Mouse (Mus musculus): ENCODE results near the gene Bean1. TPM values are rescaled to one million over a fixed set of nuclear protein-coding genes. Genes with fewer than 3 reads are reported as not detected.

Bean1 gene
- total RNA-seq, 1 experiment, result 0.09 TPM

- Histone ChIP-seq H3K4me3 (ENCODE audit: insufficient read depth in 1 of 2, low read depth in 1 of 2, low read length in 2 of 2, poor library complexity in 1 of 2, severe bottlenecking in 1 of 2) (no peak overlapping the region), H3K27ac (ENCODE audit: insufficient read depth, low read depth, low read length, poor library complexity, severe bottlenecking) (no peak overlapping the region), H3K9ac (ENCODE audit: insufficient read depth, low read depth, low read length, poor library complexity, severe bottlenecking) (no peak overlapping the region), H3K9me3 (ENCODE audit: control insufficient read depth, insufficient read depth, low read depth, low read length) (no peaks in the 10 kb centered on the region), H3K36me3 (ENCODE audit: control insufficient read depth, insufficient read depth, low read length, poor library complexity, severe bottlenecking) (no peaks in the 10 kb centered on the region), H3K4me1 (ENCODE audit: control insufficient read depth in 2 of 2, insufficient read depth in 2 of 2, low read length in 2 of 2, poor library complexity in 1 of 2) (0 out of 4 replicates have a peak, but pooled peaks cover 0 to 2% of the 10 kb centered on the region in 2 experiments)
- in situ Hi-C loops (cut with MboI; ENCODE audit: low sequenced_read_pairs in 2 of 2, unreplicated experiment in 2 of 2), result no loop called here
- DNase-seq (ENCODE audit: low read depth, low spot score), result no peak
- TF ChIP-seq ZNF384 (IDR thresholded peaks at IDR 0.05; ENCODE audit: low read depth, low read length) (no peak), HCFC1 (IDR thresholded peaks at IDR 0.05; ENCODE audit: borderline replicate concordance, insufficient read depth, low read length) (no peak), ZC3H11A (IDR thresholded peaks at IDR 0.05; ENCODE audit: borderline replicate concordance, low read depth, low read length) (no peak), CHD2 (IDR thresholded peaks at IDR 0.05; ENCODE audit: low read depth, low read length) (no peak), MAFK (IDR thresholded peaks at IDR 0.05; ENCODE audit: insufficient read depth, low read depth, low read length) (no peak)
Observed at GRCm38 (mm10) chr8:104144434-104145216, 25.6 kb upstream of the Bean1 start.

GRCm38 (mm10) chr8:104145981-104146689 lies 24.1 kb upstream of the Bean1 start:
- no peaks in the 10 kb centered on the region for H3K36me3 ChIP-seq (ENCODE audit: control insufficient read depth, insufficient read depth, low read length, poor library complexity, severe bottlenecking)
- in situ Hi-C loops (cut with MboI; ENCODE audit: low sequenced_read_pairs in 2 of 2, unreplicated experiment in 2 of 2), result no loop called here
- no peak overlapping the region for H3K9ac ChIP-seq (ENCODE audit: insufficient read depth, low read depth, low read length, poor library complexity, severe bottlenecking)
- no peaks in the 10 kb centered on the region for H3K9me3 ChIP-seq (ENCODE audit: control insufficient read depth, insufficient read depth, low read depth, low read length)
- TF ChIP-seq HCFC1 (IDR thresholded peaks at IDR 0.05; ENCODE audit: borderline replicate concordance, insufficient read depth, low read length), result no peak
- TF ChIP-seq ZNF384 (IDR thresholded peaks at IDR 0.05; ENCODE audit: low read depth, low read length), result no peak
- TF ChIP-seq CHD2 (IDR thresholded peaks at IDR 0.05; ENCODE audit: low read depth, low read length), result no peak
- TF ChIP-seq MAFK (IDR thresholded peaks at IDR 0.05; ENCODE audit: insufficient read depth, low read depth, low read length), result no peak
- TF ChIP-seq ZC3H11A (IDR thresholded peaks at IDR 0.05; ENCODE audit: borderline replicate concordance, low read depth, low read length), result peak; percentile 61; the same call in 1 of the 2 replicates
- H3K27ac ChIP-seq (ENCODE audit: insufficient read depth, low read depth, low read length, poor library complexity, severe bottlenecking), result no peak overlapping the region
- H3K4me1 ChIP-seq (ENCODE audit: control insufficient read depth in 2 of 2, insufficient read depth in 2 of 2, low read length in 2 of 2, poor library complexity in 1 of 2), result no peaks in the 10 kb centered on the region
- H3K4me3 ChIP-seq (ENCODE audit: insufficient read depth in 1 of 2, low read depth in 1 of 2, low read length in 2 of 2, poor library complexity in 1 of 2, severe bottlenecking in 1 of 2), result no peak overlapping the region
- DNase-seq (ENCODE audit: low read depth, low spot score), result peak; percentile 70

DNA sequence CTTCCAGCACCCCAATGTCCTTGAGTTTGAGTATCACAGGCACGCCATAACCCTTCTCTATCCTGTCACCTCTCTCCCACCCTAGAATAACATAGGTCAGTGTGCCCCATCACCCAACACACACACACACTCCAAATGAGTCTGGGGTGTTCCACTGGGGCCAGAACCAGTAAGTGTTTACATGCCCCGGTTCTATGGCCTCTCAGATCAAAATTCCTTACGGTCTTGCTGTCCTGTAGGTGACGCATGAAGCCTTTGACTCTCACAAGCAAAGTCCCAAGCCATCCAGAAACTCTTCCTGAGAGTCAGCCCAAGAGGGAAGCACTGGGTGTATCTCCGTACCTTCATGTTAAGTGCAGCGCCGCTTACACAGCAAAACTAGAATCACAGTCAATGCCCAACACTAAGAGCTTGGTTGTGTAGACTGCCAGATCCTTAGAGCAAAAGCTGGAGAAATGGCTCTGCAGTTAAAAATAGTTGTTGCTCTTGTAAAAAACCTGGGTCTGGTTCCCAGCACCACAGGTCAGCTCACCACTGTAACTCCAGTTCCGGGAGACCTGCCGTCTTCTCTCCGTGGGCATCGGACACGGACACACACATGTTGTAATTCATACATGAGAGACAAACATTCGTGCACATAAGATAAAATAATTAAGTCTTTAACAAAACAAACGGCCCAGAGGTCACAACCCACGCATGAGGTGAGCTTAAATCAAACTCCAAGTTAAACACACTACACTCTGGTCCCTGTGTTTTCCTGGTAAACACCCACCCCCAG lies 23.3 kb upstream of the Bean1 start:
- Histone ChIP-seq H3K4me3 (ENCODE audit: insufficient read depth in 1 of 2, low read depth in 1 of 2, low read length in 2 of 2, poor library complexity in 1 of 2, severe bottlenecking in 1 of 2) (no peak overlapping the region), H3K9ac (ENCODE audit: insufficient read depth, low read depth, low read length, poor library complexity, severe bottlenecking) (no peak overlapping the region), H3K9me3 (ENCODE audit: control insufficient read depth, insufficient read depth, low read depth, low read length) (no peaks in the 10 kb centered on the region), H3K36me3 (ENCODE audit: control insufficient read depth, insufficient read depth, low read length, poor library complexity, severe bottlenecking) (no peaks in the 10 kb centered on the region), H3K27ac (ENCODE audit: insufficient read depth, low read depth, low read length, poor library complexity, severe bottlenecking) (no peak overlapping the region), H3K4me1 (ENCODE audit: control insufficient read depth in 2 of 2, insufficient read depth in 2 of 2, low read length in 2 of 2, poor library complexity in 1 of 2) (no peaks in the 10 kb centered on the region)
- TF ChIP-seq ZNF384 (IDR thresholded peaks at IDR 0.05; ENCODE audit: low read depth, low read length) (no peak), HCFC1 (IDR thresholded peaks at IDR 0.05; ENCODE audit: borderline replicate concordance, insufficient read depth, low read length) (no peak), MAFK (IDR thresholded peaks at IDR 0.05; ENCODE audit: insufficient read depth, low read depth, low read length) (no peak), CHD2 (IDR thresholded peaks at IDR 0.05; ENCODE audit: low read depth, low read length) (no peak)
- in situ Hi-C loops (cut with MboI; ENCODE audit: low sequenced_read_pairs in 2 of 2, unreplicated experiment in 2 of 2), result no loop called here
- no peak for DNase-seq (ENCODE audit: low read depth, low spot score)

DNA sequence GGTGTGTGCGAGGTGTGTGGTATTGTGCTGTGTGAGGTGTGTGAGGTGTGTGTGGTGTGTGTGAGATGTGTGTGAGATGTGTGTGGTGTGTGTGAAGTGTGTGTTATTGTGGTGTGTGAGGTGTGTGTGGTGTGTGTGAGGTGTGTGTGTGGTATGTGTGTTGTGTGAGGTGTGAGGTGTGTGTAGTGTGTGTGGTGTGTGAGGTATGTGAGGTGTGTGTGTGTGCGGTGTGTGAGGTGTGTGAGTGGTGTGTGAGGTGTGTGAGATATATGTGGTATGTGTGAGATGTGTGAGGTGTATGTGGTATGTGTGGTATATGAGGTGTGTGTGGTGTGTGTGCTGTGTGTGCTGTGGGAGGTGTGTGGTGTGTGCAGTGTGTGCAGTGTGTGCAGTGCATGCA lies 22.3 kb upstream of the Bean1 start:
- H3K27ac ChIP-seq (ENCODE audit: insufficient read depth, low read depth, low read length, poor library complexity, severe bottlenecking), result no peak overlapping the region
- H3K4me1 ChIP-seq (ENCODE audit: control insufficient read depth in 2 of 2, insufficient read depth in 2 of 2, low read length in 2 of 2, poor library complexity in 1 of 2), result no peaks in the 10 kb centered on the region
- no peak overlapping the region for H3K9ac ChIP-seq (ENCODE audit: insufficient read depth, low read depth, low read length, poor library complexity, severe bottlenecking)
- TF ChIP-seq ZC3H11A (IDR thresholded peaks at IDR 0.05; ENCODE audit: borderline replicate concordance, low read depth, low read length) (no peak), HCFC1 (IDR thresholded peaks at IDR 0.05; ENCODE audit: borderline replicate concordance, insufficient read depth, low read length) (no peak), ZNF384 (IDR thresholded peaks at IDR 0.05; ENCODE audit: low read depth, low read length) (no peak), CHD2 (IDR thresholded peaks at IDR 0.05; ENCODE audit: low read depth, low read length) (no peak), MAFK (IDR thresholded peaks at IDR 0.05; ENCODE audit: insufficient read depth, low read depth, low read length) (no peak)
- in situ Hi-C loops (cut with MboI; ENCODE audit: low sequenced_read_pairs in 2 of 2, unreplicated experiment in 2 of 2), result no loop called here
- no peaks in the 10 kb centered on the region for H3K9me3 ChIP-seq (ENCODE audit: control insufficient read depth, insufficient read depth, low read depth, low read length)
- no peaks in the 10 kb centered on the region for H3K36me3 ChIP-seq (ENCODE audit: control insufficient read depth, insufficient read depth, low read length, poor library complexity, severe bottlenecking)
- DNase-seq (ENCODE audit: low read depth, low spot score), result no peak
- no peak overlapping the region for H3K4me3 ChIP-seq (ENCODE audit: insufficient read depth in 1 of 2, low read depth in 1 of 2, low read length in 2 of 2, poor library complexity in 1 of 2, severe bottlenecking in 1 of 2)
